Mouse (Mus musculus) layer of hippocampus, adult 18-20 months (tissue): ENCODE measurements at regions not wholly inside any gene's neighbourhood (a gene's known extent, or its start where the extent isn't known, plus 50 kb on each side); places are given as distances from the start of the nearest gene placed in this dataset.
A peak's percentile ranks its signal among the peaks of the same experiment; 100 is the strongest.

Source experiments
- DNase-seq, 2 experiments: peaks; one replicate each; pipeline ENCODE4 v3.0.0; 2022; ENCODE audit warnings: low spot score in 2 of 2

GRCm38 (mm10) chr10:53435181-53435874 is 55.6 kb upstream of the Cep85l start:
- DNase-seq: peak; percentile 14 to 54

- no peak for DNase-seq
These were observed 54.8 kb upstream of the Cep85l start for GRCm38 (mm10) chr10:53434376-53435171.

DNA sequence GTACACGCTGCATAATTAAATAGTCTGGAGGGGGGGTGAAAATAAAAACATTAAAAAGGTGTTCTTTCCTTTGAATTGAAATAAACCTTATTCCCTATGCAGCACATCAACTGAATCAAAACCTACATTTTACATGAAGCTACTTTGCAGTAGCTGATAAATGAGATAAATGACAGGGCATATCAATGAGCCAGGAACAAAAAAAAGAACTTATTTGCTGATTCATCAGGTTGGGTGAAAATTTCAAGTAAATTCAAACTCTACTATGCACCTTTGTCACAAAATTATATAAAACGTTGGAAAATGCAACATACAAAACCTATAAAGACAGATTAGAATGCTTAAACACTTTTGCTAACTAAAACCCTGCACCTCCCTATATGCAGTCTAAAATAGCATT is 53.0 kb upstream of the Cep85l start:
- DNase-seq: no peak

DNA sequence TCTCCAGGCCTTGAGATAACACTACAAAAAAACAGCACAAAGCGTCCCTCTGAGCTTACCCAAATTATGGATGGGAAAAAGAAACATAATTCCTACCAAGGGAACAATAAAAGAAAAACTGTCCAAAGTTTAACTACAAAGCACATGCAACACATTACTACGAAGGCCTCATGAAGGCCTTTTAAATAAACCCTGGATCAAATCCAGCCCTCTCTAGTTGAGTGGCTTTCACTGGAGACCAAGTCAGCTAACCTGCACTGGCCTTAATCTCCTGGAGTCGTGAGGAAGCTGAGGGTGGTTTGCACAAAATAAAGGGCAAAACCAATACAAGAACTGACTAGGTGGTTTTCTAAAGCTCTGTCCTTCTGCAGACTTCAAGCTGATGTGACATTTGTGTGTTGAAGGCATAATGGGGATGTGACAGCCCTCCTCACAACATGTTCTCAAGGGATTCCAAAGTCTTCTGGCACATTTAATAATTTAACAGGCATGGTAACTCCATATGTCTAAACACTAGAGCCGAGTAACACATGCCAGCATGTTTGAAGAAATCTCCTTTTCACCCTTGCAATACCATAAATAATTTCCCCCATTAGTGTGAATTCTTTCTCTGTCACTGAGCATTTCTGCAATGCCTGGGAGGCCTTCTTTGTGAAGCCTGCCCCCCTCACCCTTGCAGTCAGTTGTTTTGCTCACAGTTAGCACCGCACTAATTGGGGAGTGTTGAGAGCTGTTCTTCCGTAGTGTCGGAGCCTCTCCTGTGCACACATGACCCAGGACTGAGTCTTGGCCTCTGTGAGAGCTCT is 50.0 kb upstream of the Cep85l start:
- peak; percentile 15 to 40 for DNase-seq
